Mouse (Mus musculus) activated CD4-positive, CD25-positive, alpha-beta regulatory T cell, adult 4 months (primary cell): ENCODE results near the gene Ell. TPM values are rescaled to one million over a fixed set of nuclear protein-coding genes. Genes with fewer than 3 reads are reported as not detected.
"Not testable (repeated sequence)": the region's sequence is repeated elsewhere in the genome, so short reads cannot be mapped to it uniquely, and the experiment has no call there.

Experiments
- ATAC-seq: one replicate; pipeline ENCODE4 v1.8.0; 2017
- polyA plus RNA-seq, 2 experiments: library from polyadenylated mRNA; unstranded; fragments of 100-300 nt; shearing (Covaris generic); gene quantifications; one replicate each; pipeline ENCODE4 v1.2.1; 2017

Gene Ell
- polyA plus RNA-seq, 2 experiments from 2014 or later = 27.8 to 35.2 TPM

DNA sequence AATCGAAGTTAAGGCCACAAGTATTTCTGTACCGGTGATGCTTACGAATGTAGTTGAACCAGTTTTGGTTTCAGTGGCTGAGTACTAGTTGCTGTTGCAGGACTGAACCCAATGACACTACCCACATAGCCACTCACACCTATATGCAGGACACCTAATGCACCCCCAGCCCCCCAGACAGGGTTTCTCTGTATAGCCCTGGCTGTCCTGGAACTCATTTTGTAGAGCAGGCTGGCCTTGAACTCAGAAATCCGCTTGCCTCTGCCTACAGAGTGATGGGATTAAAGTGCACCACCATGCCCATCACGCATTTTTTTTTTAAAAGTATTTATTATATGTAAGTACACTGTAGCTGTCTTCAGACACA is 32.2 kb upstream of the Ell start:
- ATAC-seq = no peak

DNA sequence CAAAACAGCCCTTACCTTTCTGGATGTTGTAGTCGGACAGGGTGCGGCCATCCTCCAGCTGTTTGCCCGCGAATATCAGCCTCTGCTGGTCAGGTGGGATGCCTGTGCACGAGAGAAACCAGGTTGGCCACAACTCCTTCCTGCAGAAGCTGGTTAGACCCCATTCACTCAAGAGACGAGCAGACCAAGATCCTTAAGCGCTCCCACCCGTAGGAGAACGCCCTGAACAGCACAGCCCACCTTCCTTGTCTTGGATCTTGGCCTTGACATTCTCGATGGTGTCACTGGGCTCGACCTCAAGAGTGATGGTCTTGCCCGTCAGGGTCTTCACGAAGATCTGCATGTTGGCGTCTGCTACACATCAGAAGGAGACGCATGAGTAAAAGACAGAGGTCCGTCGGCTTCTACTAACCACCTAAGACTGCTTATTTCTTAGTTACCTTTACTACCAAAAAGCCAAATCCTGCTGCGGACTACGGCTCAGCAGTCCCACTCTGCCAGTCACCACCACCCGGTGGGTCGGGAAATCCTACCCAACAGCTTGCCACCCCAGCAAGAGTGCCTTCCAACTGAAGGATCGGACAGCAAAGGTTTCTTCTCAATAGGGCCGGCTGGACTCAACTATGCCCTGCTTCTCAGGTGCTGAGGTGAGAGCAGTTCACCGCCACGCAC is 29.8 kb upstream of the Ell start:
- no peak for ATAC-seq

- peak; percentile 73 for ATAC-seq
These were observed 28.9 kb upstream of the Ell start, which contains the start of gene Uba52 for GRCm38 (mm10) chr8:70510228-70510915. Uba52 (minus strand) TSS chr8:70510801.

- ATAC-seq = not testable (repeated sequence)
These were observed 28.1 kb upstream of the Ell start for GRCm38 (mm10) chr8:70511174-70511573.

- no peak for ATAC-seq
These were observed 27.5 kb upstream of the Ell start for GRCm38 (mm10) chr8:70511770-70512169.

- peak; percentile 30 for ATAC-seq
These were observed 26.9 kb upstream of the Ell start for GRCm38 (mm10) chr8:70512253-70512903.

GRCm38 (mm10) chr8:70513441-70513840 is 25.8 kb upstream of the Ell start:
- ATAC-seq = no peak

DNA sequence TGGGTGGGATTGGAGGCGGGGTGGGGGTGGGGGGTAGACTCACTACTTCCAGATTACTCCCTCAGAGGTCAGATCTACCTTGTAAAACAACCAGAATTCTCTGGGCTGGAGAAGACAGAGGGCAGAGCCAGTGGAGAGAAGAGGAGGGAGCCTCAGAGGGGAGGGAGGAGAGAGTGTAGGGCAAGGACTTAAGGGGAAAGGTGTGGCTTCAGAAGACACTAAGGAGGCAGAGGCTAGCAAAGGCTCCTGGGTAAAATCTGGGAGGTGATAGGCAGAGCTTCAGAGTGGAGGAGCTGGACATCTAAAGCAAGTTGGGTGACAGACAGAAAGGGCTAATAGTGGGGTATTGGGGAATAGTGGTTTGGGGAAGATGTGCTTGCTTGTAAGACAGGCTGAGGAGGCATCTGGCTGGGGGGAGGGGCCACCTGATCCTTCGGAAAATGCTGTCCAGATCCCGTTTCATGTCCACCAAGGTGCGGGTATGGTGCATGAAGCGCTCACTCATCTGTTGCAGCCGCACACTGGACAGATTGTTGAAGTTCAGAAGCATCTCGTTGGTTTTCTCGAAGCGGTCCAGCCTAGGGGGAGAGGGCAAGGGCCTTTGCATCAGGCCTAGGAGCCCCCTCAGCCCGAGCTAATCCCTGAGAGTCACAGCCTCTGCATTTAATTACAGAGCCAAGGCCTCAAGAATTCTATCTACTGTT is 21.2 kb upstream of the Ell start:
- no peak for ATAC-seq

- ATAC-seq = no peak
These were observed 20.2 kb upstream of the Ell start for GRCm38 (mm10) chr8:70519043-70519442.

DNA sequence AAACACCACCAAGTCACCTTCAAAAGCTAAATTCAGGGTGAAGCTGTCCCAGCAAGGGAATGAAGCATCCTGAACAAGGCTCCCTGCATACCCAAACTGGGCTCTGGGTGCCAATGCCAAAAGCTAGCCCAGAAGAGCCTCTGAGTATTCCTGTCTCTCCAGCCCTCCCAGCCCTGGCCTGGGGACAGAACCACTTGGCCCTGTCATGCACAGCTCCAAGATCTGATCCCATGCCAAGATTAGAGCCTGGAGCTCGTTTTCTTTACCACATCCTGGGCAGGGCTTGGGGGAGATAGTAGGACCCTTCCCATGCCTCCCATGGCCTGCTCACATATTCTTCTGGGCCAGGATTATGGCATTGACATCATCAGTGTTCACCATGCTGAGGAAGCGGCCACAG is 19.7 kb upstream of the Ell start:
- no peak for ATAC-seq

DNA sequence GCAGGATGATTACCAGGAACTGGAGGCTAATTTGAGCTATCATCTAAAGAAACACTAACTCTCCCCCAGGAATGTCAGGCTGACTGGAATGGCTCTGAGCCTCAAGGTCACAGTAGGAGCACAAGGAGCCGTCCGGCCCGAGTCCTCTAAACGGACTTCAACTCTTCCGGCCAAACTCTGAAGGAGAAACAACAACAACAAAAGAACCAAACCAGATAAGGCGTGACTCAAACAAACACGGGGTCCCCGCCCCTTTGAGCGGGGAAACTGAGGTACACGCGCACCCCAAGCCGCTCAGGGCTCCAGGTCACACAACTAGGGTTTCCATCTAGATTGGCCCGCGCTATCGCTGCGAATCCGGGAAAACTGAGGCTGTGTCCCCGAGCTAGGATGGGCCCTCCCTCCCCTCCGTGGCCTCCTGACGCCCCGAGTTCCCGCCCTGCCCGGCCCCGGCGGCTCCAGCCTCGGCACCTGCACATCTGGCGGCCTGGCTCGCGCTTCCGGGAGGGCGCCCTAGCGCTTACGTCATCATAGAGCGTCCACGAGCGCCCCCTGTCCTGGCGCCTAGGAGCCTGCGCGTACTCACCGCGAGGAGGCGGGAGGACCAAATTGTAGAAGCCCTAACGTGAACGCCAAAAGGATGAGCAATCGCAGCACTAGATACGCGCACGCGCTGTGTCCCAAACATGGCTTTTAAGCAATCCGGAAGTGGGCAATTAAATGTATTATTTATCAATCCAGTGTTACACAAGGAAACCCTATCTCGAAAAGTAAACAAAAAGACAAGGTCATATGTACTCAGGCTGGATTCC is 16.5 kb upstream of the Ell start:
- peak; percentile 86 for ATAC-seq

DNA sequence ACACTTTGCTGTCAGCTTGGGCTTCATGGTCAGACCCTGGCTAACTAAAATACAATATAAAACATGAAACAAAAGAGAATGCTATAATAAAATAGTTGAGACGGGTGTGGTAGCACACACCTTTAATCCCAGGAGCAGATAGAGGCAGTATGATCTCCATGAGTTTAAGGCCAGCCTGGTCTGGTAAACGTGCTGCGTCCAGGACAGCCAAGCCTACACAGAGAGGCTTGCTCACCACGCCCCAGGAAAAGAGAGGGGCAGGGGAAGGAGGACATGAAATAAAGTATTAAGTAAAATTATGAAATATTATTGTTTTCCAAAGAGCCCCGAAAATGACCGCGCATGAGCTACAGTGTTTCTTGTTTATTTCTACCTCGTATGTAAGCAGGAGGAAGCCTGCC is 12.1 kb upstream of the Ell start:
- ATAC-seq = no peak

DNA sequence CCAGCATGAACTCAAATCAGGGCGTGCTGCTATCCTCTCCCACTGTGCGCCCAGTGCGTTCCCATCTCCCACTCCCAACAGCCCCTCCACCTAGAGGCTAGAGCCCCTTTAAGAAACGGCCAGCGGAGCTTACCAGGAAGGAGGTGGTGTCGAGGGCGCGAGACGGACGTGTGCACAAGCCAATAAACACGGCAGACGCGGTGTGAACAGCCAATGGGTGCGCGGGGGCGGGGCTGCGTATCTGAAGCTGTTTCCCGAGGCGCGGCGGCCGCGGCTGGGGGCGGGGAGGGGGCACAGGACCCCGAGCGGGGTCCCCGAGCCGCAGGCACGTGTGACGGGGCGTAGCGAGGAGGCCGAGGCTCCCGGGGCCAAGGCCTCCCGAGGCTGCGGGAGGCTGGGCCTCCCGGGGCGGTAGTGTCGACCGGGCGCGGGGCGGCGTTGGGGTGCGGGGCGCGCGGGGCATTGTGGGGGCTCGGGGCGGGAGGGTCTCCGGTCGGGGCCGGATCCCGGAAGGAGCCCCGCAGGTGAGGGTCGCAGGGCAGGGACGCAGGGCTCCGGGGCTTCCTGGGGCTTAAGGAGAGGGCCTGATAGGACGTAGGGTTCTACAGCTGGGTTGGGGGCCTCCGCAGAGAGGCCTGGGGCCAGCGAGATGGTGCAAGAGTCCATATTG is 11.6 kb upstream of the Ell start, which contains the start of the genes Fkbp8 and Kxd1:
Fkbp8 (plus strand) TSS at position 213 of the 670 bp plus-strand sequence.
Kxd1 (minus strand) TSS at position 445 of the 670 bp plus-strand sequence.
- ATAC-seq = peak; percentile 86

- ATAC-seq = no peak
These were observed 11.0 kb upstream of the Ell start for GRCm38 (mm10) chr8:70528182-70528797.

- no peak for ATAC-seq
These were observed 10.0 kb upstream of the Ell start for GRCm38 (mm10) chr8:70529299-70529698.

DNA sequence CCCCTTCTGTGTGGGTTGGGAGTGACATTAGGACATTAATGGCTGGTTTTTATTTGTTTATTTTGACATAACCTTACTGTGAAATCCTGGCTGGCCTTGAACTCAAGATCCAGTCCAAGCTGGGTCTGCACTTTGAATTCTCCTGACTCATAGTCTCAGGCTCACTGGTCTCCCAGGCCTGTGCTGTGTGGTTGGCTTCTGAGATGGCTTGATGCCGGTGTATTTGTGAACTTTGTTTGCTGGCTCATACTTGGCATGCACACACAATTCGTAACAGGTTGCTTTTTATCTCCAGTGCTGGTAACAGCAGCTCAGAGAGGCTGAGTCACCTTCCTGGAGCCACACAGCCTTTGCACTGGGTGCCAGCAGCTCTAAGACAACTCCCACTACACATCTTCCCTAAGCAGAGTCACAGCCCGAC is 9.5 kb upstream of the Ell start:
- no peak for ATAC-seq

DNA sequence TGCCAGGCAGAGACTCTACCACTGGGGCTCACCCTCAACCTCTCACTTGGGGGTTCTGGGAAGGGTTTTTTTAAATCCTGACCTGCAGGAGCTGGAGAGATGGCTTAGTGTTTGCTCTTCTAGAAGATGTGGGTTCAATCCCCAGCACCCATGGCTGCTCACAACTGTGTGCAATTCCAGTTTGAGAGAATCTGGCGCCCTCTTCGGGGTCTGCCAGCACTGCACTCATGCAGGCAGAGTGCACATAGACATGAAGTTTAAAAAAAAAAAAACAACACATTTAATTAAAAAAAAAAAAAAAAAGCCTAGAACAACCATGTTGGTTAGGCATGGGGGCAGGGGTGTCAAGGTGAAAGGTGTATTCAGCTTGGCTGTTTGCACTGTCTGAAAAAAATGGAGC is 8.9 kb upstream of the Ell start:
- no peak for ATAC-seq

DNA sequence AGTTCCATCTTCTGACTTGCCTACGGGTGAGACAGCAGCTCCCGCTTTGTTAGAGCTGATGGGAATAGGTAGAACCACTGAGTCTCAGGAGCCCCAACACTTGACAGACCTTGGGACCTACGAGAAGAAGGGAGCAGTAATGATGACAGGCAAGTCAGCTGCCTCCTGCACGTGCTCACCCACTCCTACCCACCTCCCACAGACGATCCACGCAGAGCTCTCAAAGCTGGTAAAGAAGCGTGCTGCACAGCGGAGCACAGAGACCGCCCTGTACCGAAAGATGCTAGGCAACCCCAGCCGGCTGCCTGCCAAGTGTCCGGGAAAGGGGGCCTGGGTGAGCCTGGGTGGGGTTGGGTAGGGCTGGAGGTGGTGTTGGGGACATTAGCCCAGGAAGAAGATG is 5.0 kb upstream of the Ell start:
- no peak for ATAC-seq

DNA sequence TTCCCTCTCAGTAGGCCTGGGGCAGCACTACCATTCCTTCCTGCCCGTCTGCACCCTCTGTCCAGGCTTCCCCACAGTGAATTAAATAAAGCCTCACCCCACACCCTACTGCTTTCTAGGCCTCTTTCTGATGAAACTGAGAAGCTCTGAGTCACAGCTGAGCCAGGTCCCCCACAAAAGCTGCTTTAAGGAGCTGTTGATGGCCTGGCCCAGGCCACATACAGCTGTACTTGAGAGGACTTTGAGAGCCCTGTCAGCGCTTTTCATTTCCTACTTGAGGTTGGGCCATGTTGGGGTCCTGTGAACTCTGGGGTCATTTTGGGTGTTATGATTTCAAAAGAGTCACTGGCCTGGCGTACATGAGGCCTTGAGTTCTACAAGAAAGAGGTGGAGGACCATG is 4.0 kb upstream of the Ell start:
- no peak for ATAC-seq

DNA sequence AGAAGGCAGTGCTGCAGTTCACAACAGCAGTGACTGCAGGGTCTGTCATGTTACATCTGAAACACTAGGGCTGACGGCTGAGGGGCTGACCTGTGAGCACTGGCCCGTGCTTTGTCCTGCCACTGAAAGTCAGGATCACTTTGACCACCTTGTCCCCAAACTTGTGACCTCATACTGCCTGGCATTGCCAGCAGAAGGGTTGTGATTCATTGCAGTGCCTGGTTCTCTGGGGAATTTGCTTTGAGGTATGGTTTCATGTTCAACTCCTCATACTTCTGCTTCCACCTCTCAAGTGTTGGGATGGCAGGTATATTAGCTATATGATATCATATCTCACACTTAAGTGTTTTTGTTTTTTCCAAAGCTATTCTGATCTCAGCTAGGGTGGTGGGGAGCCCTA is 3.6 kb upstream of the Ell start:
- no peak for ATAC-seq

DNA sequence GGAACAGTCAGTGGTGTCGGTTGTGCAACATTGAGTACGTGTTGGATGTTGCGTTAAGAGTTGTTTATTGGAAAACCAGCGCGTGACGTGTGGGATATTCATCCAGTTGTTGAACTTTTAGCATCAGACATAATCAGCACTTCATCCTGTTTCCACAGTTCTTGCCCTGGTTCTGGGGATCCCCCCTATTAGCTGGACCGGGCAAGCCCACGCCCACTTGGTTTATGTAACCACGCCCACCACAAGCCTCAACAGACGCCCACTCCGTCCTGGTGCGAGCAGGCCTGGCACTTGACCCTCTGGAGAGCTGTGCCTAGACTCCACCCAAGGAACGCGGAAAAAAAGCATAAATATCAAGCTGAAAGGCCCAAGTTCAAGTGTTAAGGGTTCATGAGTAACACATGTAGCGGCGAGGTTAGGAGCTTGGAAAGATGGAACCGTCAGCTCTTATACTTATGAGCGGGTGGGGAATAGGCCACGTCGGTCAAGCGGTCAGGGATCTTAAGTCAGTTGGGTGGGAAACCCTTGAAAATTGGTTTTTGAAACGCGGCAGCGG is 1.2 kb upstream of the Ell start:
- ATAC-seq = no peak
